Mouse (Mus musculus) hematopoietic stem cell, adult 5-6 weeks (primary cell): Measurements from ENCODE around the gene Atf7ip. TPM values are rescaled to one million over a fixed set of nuclear protein-coding genes. Genes with fewer than 3 reads are reported as not detected.
A peak's percentile ranks its signal among the peaks of the same experiment; 100 is the strongest.

Experiments used
- ATAC-seq, 2 experiments: fragments of 125-278 bp in 1 of 2; replicated peaks in 1 of 2; 2 replicates each; pipeline ENCODE4 v1.8.0; 2016 to 2017; ENCODE audit warnings: inconsistent platforms in 2 of 2, mild to moderate bottlenecking in 2 of 2, moderate number of reproducible peaks in 2 of 2, low read depth in 1 of 2, moderate TSS enrichment in 1 of 2; ENCODE audit not compliant: low FRiP score in 2 of 2, poor library complexity in 2 of 2, severe bottlenecking in 2 of 2, insufficient read depth in 1 of 2, low TSS enrichment in 1 of 2
- total RNA-seq: library from RNA; stranded (forward); fragments of 172-1452, 232-1000 nt; gene quantifications from 2 replicates; pipeline ENCODE4 v1.2.3, GENCODE M21; 2017

The Atf7ip gene
- total RNA-seq, 1 experiment from 2014 or later, result 59.3 TPM

GRCm38 (mm10) chr6:136541350-136541749 is 35.4 kb downstream of the Atf7ip start:
- ATAC-seq, result no peak

GRCm38 (mm10) chr6:136542105-136542504 is 36.1 kb downstream of the Atf7ip start:
- no peak for ATAC-seq

- peak; percentile 81 to 92 for ATAC-seq
Observed at GRCm38 (mm10) chr6:136543164-136543563, 37.2 kb downstream of the Atf7ip start.

- ATAC-seq, result no peak
Observed at GRCm38 (mm10) chr6:136545284-136545870, 39.4 kb downstream of the Atf7ip start.

- ATAC-seq, result no peak
Observed at GRCm38 (mm10) chr6:136546286-136546685, 40.3 kb downstream of the Atf7ip start.

GRCm38 (mm10) chr6:136546987-136547386 is 41.0 kb downstream of the Atf7ip start:
- ATAC-seq, result no peak

GRCm38 (mm10) chr6:136548041-136548770 is 42.2 kb downstream of the Atf7ip start:
- ATAC-seq, result no peak

- no peak for ATAC-seq
Observed at GRCm38 (mm10) chr6:136548796-136549195, 42.8 kb downstream of the Atf7ip start.

- ATAC-seq, result no peak
Observed at GRCm38 (mm10) chr6:136549606-136550005, 43.6 kb downstream of the Atf7ip start.

- peak; percentile 70 for ATAC-seq
Observed at GRCm38 (mm10) chr6:136550596-136551304, 44.8 kb downstream of the Atf7ip start.

GRCm38 (mm10) chr6:136551550-136552109 is 45.7 kb downstream of the Atf7ip start:
- ATAC-seq, result no peak

- no peak for ATAC-seq
Observed at GRCm38 (mm10) chr6:136553156-136553555, 47.2 kb downstream of the Atf7ip start.

- ATAC-seq, result peak; percentile 89
Observed at GRCm38 (mm10) chr6:136553767-136554569, 48.0 kb downstream of the Atf7ip start.

- no peak for ATAC-seq
Observed at GRCm38 (mm10) chr6:136554774-136555522, 49.0 kb downstream of the Atf7ip start.

GRCm38 (mm10) chr6:136555523-136555915 is 49.6 kb downstream of the Atf7ip start:
- ATAC-seq, result peak; percentile 42 to 60; a peak in 3 of 4 replicates

- no peak for ATAC-seq
Observed at GRCm38 (mm10) chr6:136558288-136559005, 52.5 kb downstream of the Atf7ip start.
